Comparison of ENCODE assay signal across 30 mouse cellular contexts in the genomic region with DNA sequence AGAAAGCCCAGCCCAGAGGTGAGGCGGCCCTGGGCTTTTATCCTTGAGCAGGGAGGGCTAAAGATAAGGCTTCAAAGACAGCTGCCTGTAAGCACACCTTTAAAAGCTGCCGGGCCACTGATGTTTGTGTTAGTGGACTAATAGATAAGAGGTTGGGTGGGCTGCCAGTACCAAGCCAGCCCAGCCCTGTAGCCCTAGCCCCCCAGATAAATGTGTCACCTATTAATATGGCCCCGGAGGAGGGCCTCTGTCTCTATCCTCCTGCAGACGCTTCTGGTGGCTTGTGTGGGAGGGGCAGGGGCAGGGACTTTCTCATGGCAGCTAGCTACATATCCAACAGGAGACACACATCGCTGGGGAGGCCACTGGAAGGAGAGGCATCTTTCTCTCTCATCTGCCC. TPM values are rescaled to one million over a fixed set of nuclear protein-coding genes. Genes with fewer than 3 reads are reported as not detected.
DNase-seq lines count a peak whose midpoint lies in the region; ATAC-seq and TF ChIP-seq lines count a peak whose summit lies in the region.
"Had no signal": no experiment of that assay in that cellular context is flagged by ENCODE, and none has a peak within 500 bp of the region (broad histone marks: within the 10 kb centered on the region; RNA-seq: fewer than 3 reads in every experiment).

No protein-coding gene starts in this region.

- DNase-seq in lung, embryonic 14.5 days: no peak
- DNase-seq in lung, adult 2 months: no peak
- no peak for DNase-seq in urinary bladder, adult 18-20 months (ENCODE audit: low spot score in 2 of 2)
- DNase-seq: adrenal gland, postnatal 14 days; cerebellum, adult 11 months; cerebellum, adult 9-10 months; cerebellum, postnatal 36 days; embryo, embryonic 11 days; gastrocnemius, postnatal 25 days; heart, adult 11 months; heart, postnatal 36 days; kidney, adult 2 months; kidney, postnatal 10 days; right cerebral cortex, adult 18-20 months; thymus, postnatal 14 days had no signal

- ATAC-seq in lung, embryonic 14.5 days (ENCODE audit: insufficient read depth): no peak
- ATAC-seq in intestine, embryonic 15.5 days: peak; percentile 87
- ATAC-seq in liver, embryonic 12.5 days: peak; percentile 65
- ATAC-seq in stomach, embryonic 16.5 days (ENCODE audit: insufficient read depth, low FRiP score): peak; percentile 66; the same call in 1 of the 2 replicates
- ATAC-seq in kidney, embryonic 14.5 days (ENCODE audit: low FRiP score, low TSS enrichment): no peak
- ATAC-seq: CD4-positive, CD25-positive, alpha-beta regulatory T cell, adult 4 months; forebrain, embryonic 14.5 days; lung, postnatal 0 days; midbrain, embryonic 16.5 days had no signal

- no peak overlapping the region for H3K4me3 ChIP-seq in lung, embryonic 14.5 days (ENCODE audit: low read depth, low read length)
- H3K4me3 ChIP-seq in lung, adult 2 months (replicated peaks; ENCODE audit: extremely low read depth, low read depth, low read length): no peak overlapping the region
- H3K4me3 ChIP-seq in intestine, embryonic 15.5 days (replicated peaks): no peak overlapping the region
- H3K4me3 ChIP-seq in liver, embryonic 12.5 days: no peak overlapping the region
- no peak overlapping the region for H3K4me3 ChIP-seq in stomach, embryonic 16.5 days (replicated peaks; ENCODE audit: low read length)
- no peak overlapping the region for H3K4me3 ChIP-seq in kidney, embryonic 14.5 days (ENCODE audit: low read length)
- H3K4me3 ChIP-seq: embryonic facial prominence, embryonic 12.5 days; hindbrain, embryonic 13.5 days had no signal

- H3K27ac ChIP-seq in lung, embryonic 14.5 days (ENCODE audit: low read depth): peak overlapping the region; percentile 40
- 0 out of 2 replicates have a peak overlapping the region, but pooled peaks have one; percentile 52 for H3K27ac ChIP-seq in intestine, embryonic 15.5 days
- no peak overlapping the region for H3K27ac ChIP-seq in liver, embryonic 12.5 days
- H3K27ac ChIP-seq in stomach, embryonic 16.5 days (ENCODE audit: low read length): no peak overlapping the region
- no peak overlapping the region for H3K27ac ChIP-seq in kidney, embryonic 14.5 days (ENCODE audit: low read depth, low read length)
- H3K27ac ChIP-seq: embryonic facial prominence, embryonic 12.5 days; hindbrain, embryonic 13.5 days; macrophage had no signal

- peaks cover 20% of the 10 kb centered on the region; the same call in 1 of the 2 replicates for H3K4me1 ChIP-seq in lung, embryonic 14.5 days (ENCODE audit: insufficient read depth)
- H3K4me1 ChIP-seq in lung, adult 2 months (ENCODE audit: control insufficient read depth, insufficient read depth, low read length): no peaks in the 10 kb centered on the region
- peaks cover 11% of the 10 kb centered on the region; the same call in 1 of the 2 replicates for H3K4me1 ChIP-seq in intestine, embryonic 15.5 days (replicated peaks)
- H3K4me1 ChIP-seq in liver, embryonic 12.5 days: peaks cover 18% of the 10 kb centered on the region
- no peaks in the 10 kb centered on the region for H3K4me1 ChIP-seq in stomach, embryonic 16.5 days (ENCODE audit: control insufficient read depth, insufficient read depth, low read length)
- no peaks in the 10 kb centered on the region for H3K4me1 ChIP-seq in kidney, embryonic 14.5 days (ENCODE audit: control insufficient read depth, insufficient read depth, low read length)
- H3K4me1 ChIP-seq: embryonic facial prominence, embryonic 12.5 days; hindbrain, embryonic 13.5 days had no signal

- WGBS in lung, embryonic 14.5 days: 15% methylated on average over 5 of the region's 5 CpGs
- WGBS in lung, adult 2 months: 41% methylated on average over 5 of the region's 5 CpGs
- WGBS in intestine, embryonic 15.5 days: 16% methylated on average over 5 of the region's 5 CpGs
- WGBS in liver, embryonic 12.5 days (ENCODE audit: insufficient replicate concordance): 8% methylated on average over 5 of the region's 5 CpGs
- WGBS in stomach, embryonic 16.5 days: 15% methylated on average over 5 of the region's 5 CpGs
- WGBS in kidney, embryonic 14.5 days: 30% methylated on average over 5 of the region's 5 CpGs

- H3K9ac ChIP-seq in lung, embryonic 14.5 days: no peak overlapping the region
- no peak overlapping the region for H3K9ac ChIP-seq in intestine, embryonic 15.5 days
- no peak overlapping the region; the same call in 1 of the 2 replicates for H3K9ac ChIP-seq in liver, embryonic 12.5 days
- no peak overlapping the region for H3K9ac ChIP-seq in stomach, embryonic 16.5 days (ENCODE audit: low read length)
- no peak overlapping the region for H3K9ac ChIP-seq in kidney, embryonic 14.5 days (ENCODE audit: low read depth, low read length)
- H3K9ac ChIP-seq: embryonic facial prominence, embryonic 12.5 days; hindbrain, embryonic 13.5 days had no signal

- TF ChIP-seq CTCF in lung, embryonic 14.5 days (IDR thresholded peaks at IDR 0.05; ENCODE audit: low read depth): no peak
- TF ChIP-seq CTCF in lung, adult 2 months (IDR thresholded peaks at IDR 0.05; ENCODE audit: insufficient read depth, low read length): no peak

- no peak overlapping the region for H3K4me2 ChIP-seq in lung, embryonic 14.5 days
- H3K4me2 ChIP-seq in intestine, embryonic 15.5 days (replicated peaks): 0 out of 2 replicates have a peak overlapping the region, but pooled peaks have one; percentile 7
- H3K4me2 ChIP-seq in liver, embryonic 12.5 days: no peak overlapping the region
- no peak overlapping the region for H3K4me2 ChIP-seq in stomach, embryonic 16.5 days (ENCODE audit: low read depth, low read length)
- H3K4me2 ChIP-seq in kidney, embryonic 14.5 days (replicated peaks; ENCODE audit: low read depth, low read length): no peak overlapping the region
- H3K4me2 ChIP-seq: embryonic facial prominence, embryonic 12.5 days; heart, embryonic 11.5 days; hindbrain, embryonic 13.5 days had no signal

- no peaks in the 10 kb centered on the region for H3K27me3 ChIP-seq in lung, embryonic 14.5 days (ENCODE audit: insufficient read depth, low read length)
- H3K27me3 ChIP-seq in intestine, embryonic 15.5 days (replicated peaks): no peaks in the 10 kb centered on the region
- 0 out of 2 replicates have a peak, but pooled peaks cover 8% of the 10 kb centered on the region for H3K27me3 ChIP-seq in liver, embryonic 12.5 days (replicated peaks)
- no peaks in the 10 kb centered on the region for H3K27me3 ChIP-seq in stomach, embryonic 16.5 days (ENCODE audit: control insufficient read depth, insufficient read depth, low read length)
- H3K27me3 ChIP-seq in kidney, embryonic 14.5 days (ENCODE audit: control insufficient read depth, insufficient read depth, low read length): no peaks in the 10 kb centered on the region
- H3K27me3 ChIP-seq: embryonic facial prominence, embryonic 12.5 days; hindbrain, embryonic 13.5 days had no signal

- H3K9me3 ChIP-seq in lung, embryonic 14.5 days (ENCODE audit: low read depth, low read length): no peaks in the 10 kb centered on the region
- H3K9me3 ChIP-seq in intestine, embryonic 15.5 days: no peaks in the 10 kb centered on the region
- no peaks in the 10 kb centered on the region for H3K9me3 ChIP-seq in liver, embryonic 12.5 days (replicated peaks)
- no peaks in the 10 kb centered on the region for H3K9me3 ChIP-seq in stomach, embryonic 16.5 days (replicated peaks; ENCODE audit: control insufficient read depth, low read length)
- no peaks in the 10 kb centered on the region for H3K9me3 ChIP-seq in kidney, embryonic 14.5 days (ENCODE audit: control insufficient read depth, low read length)
- H3K9me3 ChIP-seq: embryonic facial prominence, embryonic 12.5 days; hindbrain, embryonic 13.5 days had no signal

- TF ChIP-seq POLR2A in lung, adult 2 months (IDR thresholded peaks at IDR 0.05; ENCODE audit: borderline replicate concordance, extremely low read depth, low read depth, low read length): no peak

- no peaks in the 10 kb centered on the region for H3K36me3 ChIP-seq in lung, embryonic 14.5 days (ENCODE audit: insufficient read depth)
- no peaks in the 10 kb centered on the region for H3K36me3 ChIP-seq in intestine, embryonic 15.5 days
- H3K36me3 ChIP-seq in liver, embryonic 12.5 days: no peaks in the 10 kb centered on the region
- H3K36me3 ChIP-seq in stomach, embryonic 16.5 days (ENCODE audit: control insufficient read depth, insufficient read depth, low read length): no peaks in the 10 kb centered on the region
- no peaks in the 10 kb centered on the region for H3K36me3 ChIP-seq in kidney, embryonic 14.5 days (ENCODE audit: control insufficient read depth, insufficient read depth, low read length)
- H3K36me3 ChIP-seq: embryonic facial prominence, embryonic 12.5 days; hindbrain, embryonic 13.5 days had no signal

RNA-seq across cellular contexts. Expression of a gene that starts 11.1 kb away (rescaled TPM):
- polyA plus RNA-seq in lung, embryonic 14.5 days (2014; fragmentation: Nextera tagmentation; extraction: Ambion mirVana): 1.9 and 2.3 TPM in 2 replicates
- 1.4 and 2.3 TPM in 2 replicates for polyA plus RNA-seq in lung, adult 2 months (2012; rRNA removed)
- polyA plus RNA-seq in intestine, embryonic 15.5 days (2015; fragmentation: Nextera tagmentation; extraction: Ambion mirVana): 2.8 and 3.8 TPM in 2 replicates
- polyA plus RNA-seq in liver, embryonic 12.5 days (2016; fragmentation: Nextera tagmentation; extraction: Ambion mirVana): not detected in 2 replicates
- 3.7 and 5.9 TPM in 2 replicates for polyA plus RNA-seq in stomach, embryonic 16.5 days (2015; fragmentation: Nextera tagmentation; extraction: Ambion mirVana)
- 0.37 and 1.1 TPM in 2 replicates for polyA plus RNA-seq in kidney, embryonic 14.5 days (2014; fragmentation: Nextera tagmentation; extraction: Ambion mirVana)
- polyA plus RNA-seq: CD4-positive, CD25-positive, alpha-beta regulatory T cell, adult 4 months; forebrain, embryonic 14.5 days; hindbrain, embryonic 13.5 days; liver, adult 2 months; macrophage; midbrain, embryonic 16.5 days; neural tube, embryonic 11.5 days; spleen, adult 2 months had no signal

RNA-seq across cellular contexts. Expression of a gene that starts 27.5 kb away (rescaled TPM):
- polyA plus RNA-seq in lung, embryonic 14.5 days (2014; fragmentation: Nextera tagmentation; extraction: Ambion mirVana): 24.0 and 25.6 TPM in 2 replicates
- polyA plus RNA-seq in lung, adult 2 months (2012; rRNA removed): 22.7 and 28.2 TPM in 2 replicates
- polyA plus RNA-seq in intestine, embryonic 15.5 days (2015; fragmentation: Nextera tagmentation; extraction: Ambion mirVana): 11.4 and 12.7 TPM in 2 replicates
- polyA plus RNA-seq in liver, embryonic 12.5 days (2016; fragmentation: Nextera tagmentation; extraction: Ambion mirVana): 9.6 and 10.4 TPM in 2 replicates
- 4.3 and 4.6 TPM in 2 replicates for polyA plus RNA-seq in stomach, embryonic 16.5 days (2015; fragmentation: Nextera tagmentation; extraction: Ambion mirVana)
- 13.3 and 21.1 TPM in 2 replicates for polyA plus RNA-seq in kidney, embryonic 14.5 days (2014; fragmentation: Nextera tagmentation; extraction: Ambion mirVana)

RNA-seq across cellular contexts. Expression of a gene that starts 33.7 kb away (rescaled TPM):
- 37.4 and 42.7 TPM in 2 replicates for polyA plus RNA-seq in lung, embryonic 14.5 days (2014; fragmentation: Nextera tagmentation; extraction: Ambion mirVana)
- 5.4 and 9.9 TPM in 2 replicates for polyA plus RNA-seq in lung, adult 2 months (2012; rRNA removed)
- polyA plus RNA-seq in intestine, embryonic 15.5 days (2015; fragmentation: Nextera tagmentation; extraction: Ambion mirVana): 8.6 and 8.8 TPM in 2 replicates
- polyA plus RNA-seq in liver, embryonic 12.5 days (2016; fragmentation: Nextera tagmentation; extraction: Ambion mirVana): 3.0 and 3.1 TPM in 2 replicates
- polyA plus RNA-seq in stomach, embryonic 16.5 days (2015; fragmentation: Nextera tagmentation; extraction: Ambion mirVana): 5.6 and 6.7 TPM in 2 replicates
- polyA plus RNA-seq in kidney, embryonic 14.5 days (2014; fragmentation: Nextera tagmentation; extraction: Ambion mirVana): 3.5 and 4.5 TPM in 2 replicates
- polyA plus RNA-seq: CD4-positive, CD25-positive, alpha-beta regulatory T cell, adult 4 months; forebrain, embryonic 14.5 days; macrophage; midbrain, embryonic 16.5 days had no signal

RNA-seq across cellular contexts. Expression of a gene that starts 43.6 kb away (rescaled TPM):
- polyA plus RNA-seq in lung, embryonic 14.5 days (2014; fragmentation: Nextera tagmentation; extraction: Ambion mirVana): 630 and 724 TPM in 2 replicates
- 2,052 and 2,661 TPM in 2 replicates for polyA plus RNA-seq in lung, adult 2 months (2012; rRNA removed)
- polyA plus RNA-seq in intestine, embryonic 15.5 days (2015; fragmentation: Nextera tagmentation; extraction: Ambion mirVana): 577 and 672 TPM in 2 replicates
- polyA plus RNA-seq in liver, embryonic 12.5 days (2016; fragmentation: Nextera tagmentation; extraction: Ambion mirVana): 560 and 561 TPM in 2 replicates
- polyA plus RNA-seq in stomach, embryonic 16.5 days (2015; fragmentation: Nextera tagmentation; extraction: Ambion mirVana): 408 and 537 TPM in 2 replicates
- 730 and 1,037 TPM in 2 replicates for polyA plus RNA-seq in kidney, embryonic 14.5 days (2014; fragmentation: Nextera tagmentation; extraction: Ambion mirVana)

Comparison
In these comparisons a context has a peak if more than half of its experiments do, and no peak if none do; other contexts are left out.
1. ATAC-seq: peak in intestine, embryonic 15.5 days (single experiment), liver, embryonic 12.5 days (single experiment) and stomach, embryonic 16.5 days (single experiment); none in lung, embryonic 14.5 days (single experiment) and kidney, embryonic 14.5 days (single experiment).
2. H3K27ac ChIP-seq: peak in lung, embryonic 14.5 days (single experiment) and intestine, embryonic 15.5 days (single experiment); none in liver, embryonic 12.5 days (single experiment), stomach, embryonic 16.5 days (single experiment) and kidney, embryonic 14.5 days (single experiment).